Mouse (Mus musculus) embryonic facial prominence, embryonic 13.5 days (tissue): Measurements from ENCODE around the gene Prrg2. TPM values are rescaled to one million over a fixed set of nuclear protein-coding genes. Genes with fewer than 3 reads are reported as not detected.
"Not testable (repeated sequence)": the region's sequence is repeated elsewhere in the genome, so short reads cannot be mapped to it uniquely, and the experiment has no call there.

ENCODE experiments used
- ATAC-seq: fragments of 200-750 bp; cut with Nextera tagmentation; 2 replicates; pipeline ENCODE4 v1.8.0; 2017; ENCODE audit warnings: low read depth; ENCODE audit not compliant: insufficient number of reproducible peaks, insufficient read depth, low FRiP score, low TSS enrichment
- H3K27ac ChIP-seq: fragments of 300-500 bp; sonication (generic); 2 replicates; pipeline ENCODE4 v1.5.1; 2015; ENCODE audit warnings: moderate library complexity, mild to moderate bottlenecking, inconsistent platforms
- H3K27me3 ChIP-seq: fragments of 300-500 bp; sonication (generic); 2 replicates; pipeline ENCODE4 v1.6.1; 2015; ENCODE audit warnings: mild to moderate bottlenecking, inconsistent platforms
- H3K36me3 ChIP-seq: fragments of 300-500 bp; sonication (generic); 2 replicates; pipeline ENCODE4 v1.6.1; 2015; ENCODE audit warnings: mild to moderate bottlenecking, inconsistent platforms
- H3K4me1 ChIP-seq: fragments of 300-500 bp; sonication (generic); 2 replicates; pipeline ENCODE4 v1.6.1; 2015; ENCODE audit warnings: inconsistent platforms
- H3K4me2 ChIP-seq: fragments of 300-500 bp; sonication (generic); 2 replicates; pipeline ENCODE4 v1.6.1; 2015; ENCODE audit warnings: moderate library complexity, mild to moderate bottlenecking, inconsistent platforms
- H3K4me3 ChIP-seq: fragments of 300-500 bp; sonication (generic); 2 replicates; pipeline ENCODE4 v1.5.1; 2015; ENCODE audit warnings: mild to moderate bottlenecking, inconsistent platforms
- H3K9ac ChIP-seq: fragments of 300-500 bp; sonication (generic); 2 replicates; pipeline ENCODE4 v1.6.1; 2015; ENCODE audit warnings: mild to moderate bottlenecking, inconsistent platforms
- H3K9me3 ChIP-seq: fragments of 300-500 bp; sonication (generic); 2 replicates; pipeline ENCODE4 v1.6.1; 2016; ENCODE audit warnings: inconsistent platforms
- WGBS: fragments of 180-500 bp; shearing (Covaris S2); methylation state at CpG from one replicate; pipeline ENCODE4 v1.1.7; 2015; ENCODE audit warnings: mixed read lengths; 5-methylcytosine and 5-hydroxymethylcytosine counted together
- polyA plus RNA-seq: library from polyadenylated mRNA; unstranded; fragments of >200 nt; fragmentation: Nextera tagmentation; extraction: Ambion mirVana; gene quantifications from 2 replicates; pipeline ENCODE4 v1.2.1, GENCODE M21; 2015

The Prrg2 gene
- 23.0 and 26.0 TPM in 2 replicates for polyA plus RNA-seq

DNA sequence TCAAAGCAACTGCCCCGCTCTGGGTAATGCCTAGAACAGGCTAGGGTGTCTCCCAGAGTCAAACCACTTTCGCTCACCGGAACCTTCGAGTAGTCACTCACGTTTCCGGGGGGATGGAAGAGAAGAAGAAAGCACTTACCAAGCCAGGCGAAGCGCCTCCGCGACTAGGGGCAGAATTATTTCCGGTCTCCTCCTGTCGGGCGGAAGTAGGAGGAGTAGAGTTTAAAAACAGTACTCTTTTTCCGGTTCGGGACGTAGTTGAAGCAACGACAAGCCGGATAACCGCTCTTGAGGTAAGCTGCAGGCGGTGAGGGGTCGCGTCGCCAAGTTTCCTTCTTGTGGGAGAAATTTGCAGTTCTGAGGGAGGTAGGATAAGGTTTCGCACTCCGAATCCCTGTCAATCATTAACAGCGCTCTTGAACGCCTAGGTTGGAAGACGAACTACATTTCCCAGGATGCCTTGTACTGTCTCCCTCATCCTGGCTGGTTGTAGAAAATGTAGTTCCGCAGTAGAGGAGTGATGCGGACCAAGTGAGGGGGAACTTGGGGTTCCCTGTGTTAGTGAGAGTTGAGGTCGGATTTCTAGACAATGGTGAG, at the start of gene Prrg2, which contains the start of gene Nosip:
Prrg2 (minus strand) TSS at position 439 of the 597 bp plus-strand sequence.
Nosip (plus strand) TSS at position 191 of the 597 bp plus-strand sequence.
- peak; percentile 83 for ATAC-seq
- H3K4me3 ChIP-seq: peak within 1 kb of the TSS; percentile 53
- H3K9me3 ChIP-seq: no peaks in the 10 kb centered on the region
- H3K9ac ChIP-seq: peak within 1 kb of the TSS; percentile 78
- peaks cover 16% of the 10 kb centered on the region for H3K4me1 ChIP-seq
- H3K4me2 ChIP-seq: peak within 1 kb of the TSS; percentile 65
- peak within 1 kb of the TSS; percentile 86 for H3K27ac ChIP-seq
- no peaks in the 10 kb centered on the region for H3K36me3 ChIP-seq
- 1% methylated on average over 31 of the region's 31 CpGs for WGBS
- H3K27me3 ChIP-seq: no peaks in the 10 kb centered on the region

- 67% methylated on average over 2 of the region's 2 CpGs for WGBS
- Histone ChIP-seq H3K27me3 (no peaks in the 10 kb centered on the region), H3K4me1 (no peaks in the 10 kb centered on the region), H3K9me3 (no peaks in the 10 kb centered on the region), H3K4me3 (no peak overlapping the region), H3K27ac (no peak overlapping the region), H3K36me3 (no peaks in the 10 kb centered on the region), H3K9ac (no peak overlapping the region), H3K4me2 (no peak overlapping the region)
- no peak for ATAC-seq
Observed at GRCm38 (mm10) chr7:45111940-45112339, 49.5 kb upstream of the Prrg2 start.

DNA sequence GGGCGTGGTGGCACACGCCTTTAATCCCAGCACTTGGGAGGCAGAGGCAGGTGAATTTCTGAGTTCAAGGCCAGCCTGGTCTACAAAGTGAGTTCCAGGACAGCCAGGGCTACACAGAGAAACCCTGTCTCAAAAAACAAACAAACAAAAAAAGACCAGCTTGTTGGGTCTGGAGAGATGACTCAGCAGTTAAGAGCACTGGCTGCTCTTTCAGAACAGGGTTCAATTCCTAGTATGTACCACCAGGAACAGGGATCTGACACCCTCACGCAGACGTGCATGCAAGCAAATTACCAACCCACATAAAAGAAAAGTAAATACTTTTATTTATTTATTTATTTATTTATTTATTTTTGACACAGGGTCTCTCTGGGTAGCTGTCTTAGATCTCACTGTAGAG, 47.6 kb upstream of the Prrg2 start:
- H3K4me2 ChIP-seq, H3K36me3 ChIP-seq, H3K4me3 ChIP-seq, ATAC-seq, H3K27ac ChIP-seq, H3K27me3 ChIP-seq, H3K4me1 ChIP-seq, H3K9ac ChIP-seq, H3K9me3 ChIP-seq: not testable (repeated sequence)
- WGBS: 92% methylated on average over 4 of the region's 4 CpGs

GRCm38 (mm10) chr7:45107052-45107645, 44.7 kb upstream of the Prrg2 start:
- no peak overlapping the region for H3K4me3 ChIP-seq
- H3K4me2 ChIP-seq: no peak overlapping the region
- peaks cover 30% of the 10 kb centered on the region for H3K4me1 ChIP-seq
- H3K27me3 ChIP-seq: no peaks in the 10 kb centered on the region
- no peak overlapping the region for H3K27ac ChIP-seq
- WGBS: 58% methylated on average over 5 of the region's 5 CpGs
- H3K9me3 ChIP-seq: no peaks in the 10 kb centered on the region
- ATAC-seq: no peak
- H3K36me3 ChIP-seq: no peaks in the 10 kb centered on the region
- no peak overlapping the region for H3K9ac ChIP-seq

DNA sequence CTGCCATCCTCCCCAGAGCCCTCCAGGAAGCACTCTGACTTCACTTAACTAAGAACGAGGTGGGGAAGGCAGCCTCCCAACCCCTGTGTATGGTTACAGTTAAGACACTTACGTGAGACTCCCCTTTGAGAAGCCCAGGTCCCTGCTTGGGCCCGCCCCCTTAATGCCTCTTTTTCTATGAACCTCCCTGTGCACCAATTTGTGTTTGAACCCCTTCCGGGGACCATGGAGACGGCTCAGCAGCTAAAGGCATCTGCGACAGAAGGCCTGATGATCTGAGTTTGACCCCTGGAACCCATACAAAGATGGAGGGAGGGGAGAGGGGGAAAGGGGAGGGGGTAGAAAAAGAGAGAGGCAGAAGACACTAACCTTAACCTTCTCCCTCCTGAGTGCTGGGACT, 44.0 kb upstream of the Prrg2 start:
- Histone ChIP-seq H3K9me3 (no peaks in the 10 kb centered on the region), H3K36me3 (no peaks in the 10 kb centered on the region; the same call in 1 of the 2 replicates), H3K4me1 (peaks cover 36% of the 10 kb centered on the region), H3K4me2 (no peak overlapping the region), H3K9ac (no peak overlapping the region), H3K4me3 (no peak overlapping the region), H3K27ac (peak overlapping the region; percentile 60; the same call in 1 of the 2 replicates), H3K27me3 (no peaks in the 10 kb centered on the region)
- WGBS: 34% methylated on average over 6 of the region's 6 CpGs
- no peak for ATAC-seq

GRCm38 (mm10) chr7:45105491-45105890, 43.0 kb upstream of the Prrg2 start:
- ATAC-seq: no peak
- H3K9me3 ChIP-seq: no peaks in the 10 kb centered on the region
- WGBS: 76% methylated on average over 8 of the region's 8 CpGs

GRCm38 (mm10) chr7:45104941-45105340, 42.5 kb upstream of the Prrg2 start:
- Histone ChIP-seq H3K27me3 (no peaks in the 10 kb centered on the region), H3K9me3 (no peaks in the 10 kb centered on the region), H3K27ac (no peak overlapping the region), H3K9ac (no peak overlapping the region), H3K36me3 (no peaks in the 10 kb centered on the region; the same call in 1 of the 2 replicates), H3K4me1 (peaks cover 36% of the 10 kb centered on the region), H3K4me2 (no peak overlapping the region), H3K4me3 (no peak overlapping the region)
- WGBS: 83% methylated on average over 5 of the region's 5 CpGs
- ATAC-seq: no peak

More at GRCm38 (mm10) chr7:45105491-45105890, 43.0 kb upstream of the Prrg2 start:
- no peaks in the 10 kb centered on the region for H3K27me3 ChIP-seq
- H3K27ac ChIP-seq: no peak overlapping the region
- no peak overlapping the region for H3K9ac ChIP-seq
- H3K36me3 ChIP-seq: no peaks in the 10 kb centered on the region; the same call in 1 of the 2 replicates
- H3K4me2 ChIP-seq: no peak overlapping the region
- H3K4me3 ChIP-seq: no peak overlapping the region
- peaks cover 36% of the 10 kb centered on the region for H3K4me1 ChIP-seq

DNA sequence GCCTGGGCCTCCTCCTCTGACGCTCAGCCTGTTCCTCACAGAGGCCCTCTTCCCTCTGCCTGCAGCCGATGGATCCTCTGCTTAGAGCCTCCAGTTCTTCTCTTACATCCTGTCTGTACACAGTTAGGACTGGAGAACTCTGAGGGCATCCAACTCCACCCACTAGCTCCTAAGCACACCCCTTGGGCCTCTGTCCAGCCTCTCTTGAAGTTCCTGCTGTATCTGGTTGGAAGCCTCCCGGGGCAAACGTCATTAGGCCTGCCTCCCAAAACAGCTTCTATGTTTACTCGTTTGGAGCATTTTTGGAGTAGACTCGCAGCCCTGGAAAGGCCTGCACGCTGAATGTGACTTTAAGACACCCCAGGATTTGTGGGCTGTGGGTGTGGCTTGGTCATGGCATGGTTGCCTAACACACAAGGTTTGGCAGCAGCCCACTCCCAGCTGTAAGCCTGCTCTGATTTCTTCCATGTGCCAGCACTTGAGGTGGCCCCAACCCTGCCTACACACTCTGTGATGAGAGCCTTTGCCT, 41.2 kb upstream of the Prrg2 start, which contains the start of gene Fcgrt:
Fcgrt (minus strand) TSS at position 200 of the 529 bp plus-strand sequence.
- H3K4me2 ChIP-seq: peak within 1 kb of the TSS; percentile 61

GRCm38 (mm10) chr7:45102940-45103585, 40.6 kb upstream of the Prrg2 start:
- Histone ChIP-seq H3K27me3 (no peaks in the 10 kb centered on the region), H3K36me3 (peaks cover 6% of the 10 kb centered on the region), H3K9me3 (no peaks in the 10 kb centered on the region), H3K4me3 (peak overlapping the region; percentile 40), H3K27ac (peak overlapping the region; percentile 94), H3K4me2 (peak overlapping the region; percentile 61), H3K4me1 (peaks cover 36% of the 10 kb centered on the region), H3K9ac (peak overlapping the region; percentile 70)
- WGBS: 49% methylated on average over 9 of the region's 9 CpGs
- ATAC-seq: no peak

More for the DNA sequence above, 41.2 kb upstream of the Prrg2 start, which contains the start of gene Fcgrt:
- 37% methylated on average over 7 of the region's 7 CpGs for WGBS
- no peaks in the 10 kb centered on the region for H3K9me3 ChIP-seq
- H3K4me3 ChIP-seq: peak within 1 kb of the TSS; percentile 40
- peaks cover 4% of the 10 kb centered on the region for H3K36me3 ChIP-seq
- peaks cover 36% of the 10 kb centered on the region for H3K4me1 ChIP-seq
- H3K9ac ChIP-seq: peak within 1 kb of the TSS; percentile 70
- no peaks in the 10 kb centered on the region for H3K27me3 ChIP-seq
- ATAC-seq: peak; percentile 88
- peak within 1 kb of the TSS; percentile 94 for H3K27ac ChIP-seq

DNA sequence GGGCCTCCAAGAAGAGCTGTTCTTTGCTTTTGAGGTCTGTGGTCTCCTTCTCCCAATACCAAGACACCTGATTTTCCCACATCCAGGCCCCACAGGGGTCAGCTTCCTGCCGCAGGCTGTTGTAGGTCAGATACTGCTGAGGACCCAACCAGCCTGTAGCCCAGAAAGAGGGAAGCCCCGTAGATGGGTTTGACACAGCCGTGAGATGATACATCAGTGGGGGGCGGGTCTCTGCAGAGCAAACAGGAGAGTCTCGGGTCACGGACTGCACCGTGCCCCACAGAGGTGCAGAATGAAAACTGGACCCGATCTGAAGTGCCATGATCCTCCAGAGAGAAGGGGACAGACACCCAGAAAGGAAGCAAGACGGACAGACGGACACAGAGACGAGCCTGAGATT, 40.0 kb upstream of the Prrg2 start:
- Histone ChIP-seq H3K9ac (no peak overlapping the region; the same call in 1 of the 2 replicates), H3K9me3 (no peaks in the 10 kb centered on the region), H3K4me2 (peak overlapping the region; percentile 61), H3K4me1 (peaks cover 36% of the 10 kb centered on the region), H3K27ac (peak overlapping the region; percentile 94; the same call in 1 of the 2 replicates), H3K4me3 (peak overlapping the region; percentile 40), H3K27me3 (no peaks in the 10 kb centered on the region), H3K36me3 (peaks cover 8% of the 10 kb centered on the region)
- WGBS: 91% methylated on average over 11 of the region's 11 CpGs
- ATAC-seq: no peak

- Histone ChIP-seq H3K9me3 (no peaks in the 10 kb centered on the region), H3K4me2 (no peak overlapping the region), H3K9ac (no peak overlapping the region), H3K27ac (no peak overlapping the region), H3K4me1 (peaks cover 29% of the 10 kb centered on the region), H3K27me3 (no peaks in the 10 kb centered on the region), H3K4me3 (no peak overlapping the region), H3K36me3 (peaks cover 21% of the 10 kb centered on the region)
- 94% methylated on average over 6 of the region's 6 CpGs for WGBS
- no peak for ATAC-seq
Observed at GRCm38 (mm10) chr7:45100046-45100445, 37.6 kb upstream of the Prrg2 start.
